Mouse (Mus musculus): ENCODE measurements around the gene Elmo2. TPM values are rescaled to one million over a fixed set of nuclear protein-coding genes. Genes with fewer than 3 reads are reported as not detected.

The Elmo2 gene
- polyA plus RNA-seq, 1 experiment from 2014 or later = 63.5 TPM

DNA sequence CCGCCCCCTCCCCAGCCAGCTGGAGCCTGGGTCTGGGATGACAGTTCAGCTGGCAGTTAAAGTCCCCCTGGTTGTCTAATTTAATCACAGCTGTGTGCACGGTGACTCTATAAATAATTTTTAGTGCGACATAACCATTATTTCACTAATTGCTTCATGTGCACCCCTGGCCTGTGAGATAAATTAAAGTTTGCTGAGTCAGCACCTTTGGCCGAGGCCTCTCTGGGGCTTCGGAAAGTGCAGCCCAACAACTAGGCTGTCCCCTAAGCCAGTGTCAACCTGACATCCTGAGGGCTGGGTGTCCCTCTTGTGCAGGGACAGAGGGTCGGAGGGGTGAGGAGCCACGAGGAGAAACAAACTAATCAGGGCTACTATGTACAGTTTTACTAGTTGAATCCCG is 66.4 kb downstream of the Elmo2 start:
- Histone ChIP-seq H3K4me3 (ENCODE audit: low read length) (no peak overlapping the region), H3K36me3 (ENCODE audit: control insufficient read depth, insufficient read depth, low read length) (no peaks in the 10 kb centered on the region), H3K27ac (ENCODE audit: low read length) (no peak overlapping the region), H3K4me1 (ENCODE audit: control insufficient read depth, insufficient read depth, low read length) (no peaks in the 10 kb centered on the region), H3K4me2 (ENCODE audit: low read depth, low read length) (no peak overlapping the region), H3K27me3 (replicated peaks; ENCODE audit: control insufficient read depth, insufficient read depth, low read length) (peaks cover 10% of the 10 kb centered on the region; the same call in 1 of the 2 replicates), H3K9ac (ENCODE audit: low read depth, low read length) (no peak overlapping the region), H3K9me3 (ENCODE audit: control insufficient read depth, low read length) (no peaks in the 10 kb centered on the region)
- WGBS = 72% methylated on average over 8 of the region's 8 CpGs
- no peak for ATAC-seq

DNA sequence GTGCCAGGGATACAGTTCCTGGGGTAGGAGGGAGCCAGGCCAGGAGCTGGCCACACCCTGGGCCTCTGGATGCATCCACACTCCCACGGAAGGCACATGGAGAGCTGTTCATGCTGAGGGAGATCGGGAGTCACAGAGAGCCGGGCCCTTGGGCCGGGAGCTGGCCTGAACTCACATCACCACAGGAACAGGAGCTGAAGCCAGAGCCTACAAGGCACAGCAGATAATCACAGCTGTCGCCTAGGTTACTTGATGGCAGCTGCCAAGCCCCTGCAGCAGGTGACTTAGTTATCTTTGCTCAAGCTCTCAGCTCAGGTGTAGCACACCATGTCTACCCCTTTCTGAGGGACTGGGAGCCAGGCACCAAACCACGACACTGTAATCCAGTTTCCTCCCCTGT is 68.0 kb downstream of the Elmo2 start:
- no peak for ATAC-seq
- Histone ChIP-seq H3K4me3 (ENCODE audit: low read length) (no peak overlapping the region), H3K4me1 (ENCODE audit: control insufficient read depth, insufficient read depth, low read length) (no peaks in the 10 kb centered on the region), H3K9ac (ENCODE audit: low read depth, low read length) (no peak overlapping the region), H3K36me3 (ENCODE audit: control insufficient read depth, insufficient read depth, low read length) (no peaks in the 10 kb centered on the region), H3K4me2 (ENCODE audit: low read depth, low read length) (no peak overlapping the region), H3K9me3 (ENCODE audit: control insufficient read depth, low read length) (no peaks in the 10 kb centered on the region), H3K27me3 (replicated peaks; ENCODE audit: control insufficient read depth, insufficient read depth, low read length) (peaks cover 14% of the 10 kb centered on the region), H3K27ac (ENCODE audit: low read length) (no peak overlapping the region)
- WGBS = 76% methylated on average over 6 of the region's 6 CpGs

DNA sequence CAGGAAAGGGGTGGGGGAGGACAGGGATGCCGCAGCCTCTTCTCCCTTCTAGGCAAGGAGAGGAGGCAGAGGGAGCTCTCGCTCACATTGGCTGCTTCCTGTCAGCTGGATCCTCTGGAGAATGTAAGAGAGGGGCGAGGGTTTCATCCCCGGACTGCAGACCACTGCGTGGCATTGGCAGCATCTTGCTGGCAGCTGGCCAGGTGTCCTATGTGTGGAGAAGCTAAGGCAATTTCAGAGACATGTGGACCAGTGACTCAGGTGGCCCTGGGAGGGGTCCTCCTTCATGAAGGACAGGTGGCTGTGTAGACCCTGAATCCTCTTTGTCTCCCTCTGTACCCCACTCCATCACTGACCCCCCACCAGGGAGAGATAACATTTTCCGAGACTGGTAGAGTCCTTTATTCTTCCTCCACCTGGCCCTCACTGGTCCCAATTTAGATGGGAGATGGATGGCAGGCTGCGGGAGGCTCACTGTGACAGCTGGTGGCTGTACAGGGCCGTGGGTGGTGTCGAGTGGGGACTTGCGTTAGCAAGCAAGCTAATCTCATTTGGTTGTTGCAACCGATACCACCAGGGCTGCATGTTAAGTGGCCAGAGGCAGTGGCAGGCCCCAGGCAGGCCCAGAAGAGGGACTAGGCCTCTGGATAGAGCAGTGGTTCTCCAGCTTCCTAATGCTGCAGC is 69.0 kb downstream of the Elmo2 start:
- 41% methylated on average over 11 of the region's 11 CpGs for WGBS

DNA sequence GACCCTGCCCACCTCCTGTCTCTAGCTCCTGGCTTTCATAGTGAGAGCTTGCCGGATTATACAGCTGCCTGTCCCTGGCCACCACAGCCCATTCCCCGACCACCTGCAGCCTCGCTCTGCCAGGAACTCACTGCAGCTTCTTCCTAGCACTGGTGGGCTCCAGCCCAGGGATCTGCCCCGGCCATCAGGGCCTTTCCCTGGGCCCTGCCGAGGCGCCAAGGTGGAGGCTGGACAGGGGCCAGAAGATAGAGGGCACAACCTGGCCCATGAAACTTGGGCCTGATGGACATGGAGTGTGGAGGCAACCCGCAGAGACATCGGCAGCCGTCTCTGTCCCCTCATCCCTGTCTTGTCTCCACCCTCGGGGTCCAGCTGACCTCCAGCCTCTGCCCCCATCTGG is 70.1 kb downstream of the Elmo2 start:
- whole genome bisulfite sequencing = 70% methylated on average over 10 of the region's 10 CpGs
- Histone ChIP-seq H3K27ac (ENCODE audit: low read length) (no peak overlapping the region), H3K4me2 (ENCODE audit: low read depth, low read length) (no peak overlapping the region), H3K9me3 (ENCODE audit: control insufficient read depth, low read length) (no peaks in the 10 kb centered on the region), H3K9ac (ENCODE audit: low read depth, low read length) (no peak overlapping the region), H3K4me1 (ENCODE audit: control insufficient read depth, insufficient read depth, low read length) (no peaks in the 10 kb centered on the region), H3K36me3 (ENCODE audit: control insufficient read depth, insufficient read depth, low read length) (no peaks in the 10 kb centered on the region), H3K27me3 (replicated peaks; ENCODE audit: control insufficient read depth, insufficient read depth, low read length) (peaks cover 11% of the 10 kb centered on the region), H3K4me3 (ENCODE audit: low read length) (no peak overlapping the region)
- ATAC-seq = no peak

More for the DNA sequence above, 69.0 kb downstream of the Elmo2 start:
- Histone ChIP-seq H3K36me3 (ENCODE audit: control insufficient read depth, insufficient read depth, low read length) (no peaks in the 10 kb centered on the region), H3K9ac (ENCODE audit: low read depth, low read length) (no peak overlapping the region), H3K4me1 (ENCODE audit: control insufficient read depth, insufficient read depth, low read length) (no peaks in the 10 kb centered on the region), H3K27me3 (replicated peaks; ENCODE audit: control insufficient read depth, insufficient read depth, low read length) (peaks cover 11% of the 10 kb centered on the region), H3K4me3 (ENCODE audit: low read length) (no peak overlapping the region), H3K27ac (ENCODE audit: low read length) (no peak overlapping the region), H3K4me2 (ENCODE audit: low read depth, low read length) (no peak overlapping the region), H3K9me3 (ENCODE audit: control insufficient read depth, low read length) (no peaks in the 10 kb centered on the region)
- no peak for ATAC-seq

DNA sequence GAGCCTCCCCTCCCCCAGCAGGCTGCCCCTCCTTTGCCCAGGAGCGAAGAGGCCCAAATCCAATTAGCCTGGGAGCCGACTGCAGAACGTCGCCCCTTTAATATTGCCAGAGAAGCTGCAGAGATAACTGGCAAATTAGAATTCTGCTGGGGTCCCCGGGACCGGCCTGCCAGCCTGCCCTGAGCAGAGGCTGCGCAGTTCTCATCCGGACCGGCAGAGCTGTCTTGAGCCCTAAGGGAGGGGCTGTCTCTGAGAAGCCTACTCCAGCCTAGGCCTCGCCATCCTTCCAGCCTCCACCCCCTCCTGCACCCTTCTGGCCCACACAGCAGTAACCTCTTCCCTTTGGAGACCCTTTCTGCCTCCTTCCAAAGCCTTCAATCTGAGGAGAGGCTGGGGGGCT is 72.4 kb downstream of the Elmo2 start:
- Histone ChIP-seq H3K4me2 (ENCODE audit: low read depth, low read length) (no peak overlapping the region), H3K27me3 (replicated peaks; ENCODE audit: control insufficient read depth, insufficient read depth, low read length) (peaks cover 12% of the 10 kb centered on the region), H3K4me3 (ENCODE audit: low read length) (no peak overlapping the region), H3K4me1 (ENCODE audit: control insufficient read depth, insufficient read depth, low read length) (no peaks in the 10 kb centered on the region), H3K27ac (ENCODE audit: low read length) (no peak overlapping the region), H3K9ac (ENCODE audit: low read depth, low read length) (no peak overlapping the region), H3K9me3 (ENCODE audit: control insufficient read depth, low read length) (no peaks in the 10 kb centered on the region), H3K36me3 (ENCODE audit: control insufficient read depth, insufficient read depth, low read length) (no peaks in the 10 kb centered on the region)
- 7% methylated on average over 10 of the region's 10 CpGs for WGBS
- no peak for ATAC-seq

DNA sequence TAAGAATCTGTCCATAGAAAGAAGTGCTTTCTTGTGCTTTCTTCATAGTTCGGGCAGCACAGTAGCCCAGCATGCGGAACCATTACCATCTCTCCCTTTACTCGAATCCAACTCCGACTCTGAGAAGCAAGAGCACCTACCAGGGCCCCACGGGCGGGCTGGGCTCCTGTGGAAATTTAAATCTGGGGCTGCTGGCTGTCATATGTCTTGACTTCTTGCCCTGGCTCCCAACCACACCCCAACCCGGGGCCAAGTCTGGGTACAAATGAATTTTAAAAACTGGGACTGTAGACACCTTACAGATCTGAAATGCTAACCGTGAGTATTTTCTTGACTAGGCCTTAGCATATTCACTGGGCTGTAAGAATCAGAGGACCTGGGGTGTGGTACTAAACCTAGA is 73.0 kb downstream of the Elmo2 start:
- H3K4me2 ChIP-seq (ENCODE audit: low read depth, low read length) = no peak overlapping the region
- WGBS = 74% methylated on average over 8 of the region's 8 CpGs
- no peak overlapping the region for H3K9ac ChIP-seq (ENCODE audit: low read depth, low read length)
- H3K27me3 ChIP-seq (replicated peaks; ENCODE audit: control insufficient read depth, insufficient read depth, low read length) = peaks cover 13% of the 10 kb centered on the region
- H3K4me1 ChIP-seq (ENCODE audit: control insufficient read depth, insufficient read depth, low read length) = no peaks in the 10 kb centered on the region
- ATAC-seq = no peak
- H3K36me3 ChIP-seq (ENCODE audit: control insufficient read depth, insufficient read depth, low read length) = no peaks in the 10 kb centered on the region
- H3K9me3 ChIP-seq (ENCODE audit: control insufficient read depth, low read length) = no peaks in the 10 kb centered on the region
- no peak overlapping the region for H3K4me3 ChIP-seq (ENCODE audit: low read length)
- H3K27ac ChIP-seq (ENCODE audit: low read length) = no peak overlapping the region

DNA sequence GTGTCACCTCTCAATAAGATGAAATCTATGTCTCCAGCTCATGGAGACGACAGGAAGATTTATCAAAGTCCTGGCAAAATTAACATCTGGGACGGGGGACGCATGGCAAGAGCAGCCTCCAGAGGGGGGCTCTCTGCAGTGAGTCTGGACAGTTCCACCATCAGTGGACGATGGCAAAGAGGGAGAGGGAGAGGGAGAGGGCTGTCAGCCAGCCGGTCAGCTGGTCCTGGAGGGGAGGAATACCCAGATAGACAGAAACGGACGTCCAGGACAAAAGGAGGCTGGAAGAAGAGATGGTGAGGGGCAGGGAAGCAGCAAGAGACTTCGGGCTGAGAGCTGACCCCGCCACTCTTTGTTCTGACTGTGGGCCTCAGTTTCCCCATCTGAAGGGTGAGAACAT is 73.5 kb downstream of the Elmo2 start:
- no peaks in the 10 kb centered on the region for H3K36me3 ChIP-seq (ENCODE audit: control insufficient read depth, insufficient read depth, low read length)
- H3K9me3 ChIP-seq (ENCODE audit: control insufficient read depth, low read length) = no peaks in the 10 kb centered on the region
- ATAC-seq = no peak
- peaks cover 15% of the 10 kb centered on the region for H3K27me3 ChIP-seq (replicated peaks; ENCODE audit: control insufficient read depth, insufficient read depth, low read length)
- H3K27ac ChIP-seq (ENCODE audit: low read length) = no peak overlapping the region
- no peaks in the 10 kb centered on the region for H3K4me1 ChIP-seq (ENCODE audit: control insufficient read depth, insufficient read depth, low read length)
- H3K9ac ChIP-seq (ENCODE audit: low read depth, low read length) = no peak overlapping the region
- no peak overlapping the region for H3K4me2 ChIP-seq (ENCODE audit: low read depth, low read length)
- H3K4me3 ChIP-seq (ENCODE audit: low read length) = no peak overlapping the region
- WGBS = 48% methylated on average over 9 of the region's 9 CpGs

DNA sequence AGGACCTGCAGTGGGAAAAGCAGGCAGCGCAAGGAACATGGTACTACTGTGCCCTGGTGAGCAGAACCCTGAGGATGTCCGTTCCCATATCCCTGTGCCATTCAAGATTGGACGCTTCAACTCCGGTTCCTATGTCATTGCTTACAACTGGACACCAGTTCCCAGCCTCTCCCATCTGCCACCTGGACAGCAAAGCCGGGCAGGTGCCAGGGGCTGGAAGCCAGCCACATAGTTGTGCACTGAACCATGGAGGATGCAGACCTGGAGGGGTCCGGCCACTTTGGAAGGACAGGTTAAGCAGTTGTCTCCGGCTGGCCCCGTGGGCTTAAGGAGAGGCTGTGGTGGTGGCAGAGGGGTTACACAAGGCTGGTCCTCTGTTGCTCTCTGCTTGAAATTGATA is 73.9 kb downstream of the Elmo2 start:
- Histone ChIP-seq H3K4me3 (ENCODE audit: low read length) (no peak overlapping the region), H3K27ac (ENCODE audit: low read length) (no peak overlapping the region), H3K4me2 (ENCODE audit: low read depth, low read length) (no peak overlapping the region), H3K4me1 (ENCODE audit: control insufficient read depth, insufficient read depth, low read length) (no peaks in the 10 kb centered on the region), H3K9me3 (ENCODE audit: control insufficient read depth, low read length) (no peaks in the 10 kb centered on the region), H3K27me3 (replicated peaks; ENCODE audit: control insufficient read depth, insufficient read depth, low read length) (peaks cover 15% of the 10 kb centered on the region), H3K9ac (ENCODE audit: low read depth, low read length) (no peak overlapping the region), H3K36me3 (ENCODE audit: control insufficient read depth, insufficient read depth, low read length) (no peaks in the 10 kb centered on the region)
- ATAC-seq = no peak
- WGBS = 82% methylated on average over 8 of the region's 8 CpGs

DNA sequence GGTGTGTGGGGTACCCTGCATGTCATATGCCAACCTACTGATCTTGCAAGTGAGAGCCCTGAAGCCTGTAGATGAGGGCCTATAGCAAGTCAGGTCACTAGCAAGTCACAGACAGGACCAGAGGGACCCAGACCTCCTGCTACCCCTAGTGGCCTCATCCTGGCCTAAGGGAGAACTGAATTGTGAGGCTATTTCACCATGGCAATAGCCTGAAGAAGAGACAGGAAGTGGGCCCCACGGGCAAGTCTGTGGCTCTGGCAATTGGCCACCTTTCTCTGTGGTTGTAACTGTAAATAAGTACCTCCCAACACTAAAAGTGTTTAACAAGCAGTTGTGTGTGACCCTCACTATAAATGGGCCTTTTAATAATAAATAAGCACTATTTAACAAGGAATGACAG is 75.4 kb downstream of the Elmo2 start:
- peaks cover 19% of the 10 kb centered on the region for H3K27me3 ChIP-seq (replicated peaks; ENCODE audit: control insufficient read depth, insufficient read depth, low read length)
- no peak for ATAC-seq
- H3K9ac ChIP-seq (ENCODE audit: low read depth, low read length) = no peak overlapping the region
- no peak overlapping the region for H3K4me2 ChIP-seq (ENCODE audit: low read depth, low read length)
- H3K4me3 ChIP-seq (ENCODE audit: low read length) = no peak overlapping the region
- H3K4me1 ChIP-seq (ENCODE audit: control insufficient read depth, insufficient read depth, low read length) = no peaks in the 10 kb centered on the region
- no peaks in the 10 kb centered on the region for H3K9me3 ChIP-seq (ENCODE audit: control insufficient read depth, low read length)
- 45% methylated on average over 1 of the region's 1 CpGs for WGBS
- H3K36me3 ChIP-seq (ENCODE audit: control insufficient read depth, insufficient read depth, low read length) = no peaks in the 10 kb centered on the region
- no peak overlapping the region for H3K27ac ChIP-seq (ENCODE audit: low read length)

DNA sequence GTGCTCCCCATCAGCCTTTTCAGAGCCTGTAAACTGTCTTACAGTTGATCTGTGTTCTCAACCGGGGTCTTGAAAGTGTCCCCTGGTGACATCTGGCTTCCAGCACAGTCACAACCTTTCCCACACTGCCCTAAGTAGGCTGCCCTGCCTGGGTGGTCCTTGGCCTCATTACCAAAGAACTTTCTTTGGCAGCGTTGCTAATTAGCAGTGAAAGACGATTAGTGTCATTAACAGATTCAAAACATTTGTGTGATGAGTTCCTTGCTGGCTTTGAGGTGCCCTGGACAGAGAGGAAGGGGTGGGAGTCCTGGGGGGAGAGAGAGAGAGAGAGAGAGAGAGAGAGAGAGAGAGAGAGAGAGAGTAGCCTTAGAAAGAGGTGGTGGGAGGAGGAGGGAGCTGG is 77.3 kb downstream of the Elmo2 start:
- peaks cover 24% of the 10 kb centered on the region for H3K27me3 ChIP-seq (replicated peaks; ENCODE audit: control insufficient read depth, insufficient read depth, low read length)

More for the DNA sequence above, 77.3 kb downstream of the Elmo2 start:
- 31% methylated on average over 3 of the region's 3 CpGs for WGBS
- ATAC-seq = peak; percentile 56; the same call in 1 of the 2 replicates
- no peak overlapping the region for H3K4me3 ChIP-seq (ENCODE audit: low read length)
- H3K27ac ChIP-seq (ENCODE audit: low read length) = no peak overlapping the region
- no peak overlapping the region for H3K9ac ChIP-seq (ENCODE audit: low read depth, low read length)
- H3K4me1 ChIP-seq (ENCODE audit: control insufficient read depth, insufficient read depth, low read length) = no peaks in the 10 kb centered on the region
- no peak overlapping the region for H3K4me2 ChIP-seq (ENCODE audit: low read depth, low read length)
- no peaks in the 10 kb centered on the region for H3K36me3 ChIP-seq (ENCODE audit: control insufficient read depth, insufficient read depth, low read length)
- no peaks in the 10 kb centered on the region for H3K9me3 ChIP-seq (ENCODE audit: control insufficient read depth, low read length)

Measured in intestine, embryonic 16.5 days (tissue).